Mouse (Mus musculus) hindbrain, embryonic 14.5 days (tissue): ENCODE measurements around the gene Slc22a6. TPM values are rescaled to one million over a fixed set of nuclear protein-coding genes. Genes with fewer than 3 reads are reported as not detected.

Experiments
- ATAC-seq: fragments of 200-750 bp; cut with Nextera tagmentation; 2 replicates; pipeline ENCODE4 v1.8.0; 2017; ENCODE audit warnings: moderate number of reproducible peaks, mild to moderate bottlenecking, moderate TSS enrichment, moderate library complexity; ENCODE audit not compliant: low FRiP score
- DNase-seq: peaks from one replicate; pipeline ENCODE4 v3.0.0-alpha.2; 2015; ENCODE audit warnings: low spot score
- H3K27ac ChIP-seq: fragments of 300-500 bp; sonication (generic); 2 replicates; pipeline ENCODE4 v1.5.1; 2014; ENCODE audit warnings: mild to moderate bottlenecking, moderate library complexity
- H3K27me3 ChIP-seq: fragments of 300-500 bp; sonication (generic); 2 replicates; pipeline ENCODE4 v1.6.1; 2014; ENCODE audit warnings: mild to moderate bottlenecking, low read length, mixed read lengths; ENCODE audit not compliant: control insufficient read depth, insufficient read depth
- H3K36me3 ChIP-seq: fragments of 300-500 bp; sonication (generic); replicated peaks from 2 replicates; pipeline ENCODE4 v1.6.1; 2014; ENCODE audit not compliant: control insufficient read depth, insufficient read depth
- H3K4me1 ChIP-seq: fragments of 300-500 bp; sonication (generic); replicated peaks from 2 replicates; pipeline ENCODE4 v1.6.1; 2014; ENCODE audit warnings: antibody characterized with exemption, low read length, mixed read lengths; ENCODE audit not compliant: control insufficient read depth, insufficient read depth
- H3K4me2 ChIP-seq: fragments of 300-500 bp; sonication (generic); replicated peaks from 2 replicates; pipeline ENCODE4 v1.6.1; 2014; ENCODE audit warnings: mild to moderate bottlenecking, moderate library complexity
- H3K4me3 ChIP-seq: fragments of 300-500 bp; sonication (generic); replicated peaks from 2 replicates; pipeline ENCODE4 v1.5.1; 2014; ENCODE audit warnings: mild to moderate bottlenecking, low read length
- H3K9ac ChIP-seq: fragments of 300-500 bp; sonication (generic); 2 replicates; pipeline ENCODE4 v1.6.1; 2014
- H3K9me3 ChIP-seq: fragments of 300-500 bp; sonication (generic); 2 replicates; pipeline ENCODE4 v1.6.1; 2016; ENCODE audit warnings: low read length; ENCODE audit not compliant: control insufficient read depth
- WGBS: fragments of 180-500 bp; shearing (Covaris S2); extraction: QIAGEN DNeasy Blood & Tissue Kit; methylation state at CpG from one replicate; pipeline ENCODE4 v1.1.7; 2014; 5-methylcytosine and 5-hydroxymethylcytosine counted together
- polyA plus RNA-seq: library from polyadenylated mRNA; unstranded; fragments of >200 nt; fragmentation: Nextera tagmentation; extraction: Ambion mirVana; gene quantifications from 2 replicates; pipeline ENCODE4 v1.2.1, GENCODE M21; 2014

The Slc22a6 gene
- polyA plus RNA-seq, 1 experiment from 2014 or later, result 3.7 TPM

DNA sequence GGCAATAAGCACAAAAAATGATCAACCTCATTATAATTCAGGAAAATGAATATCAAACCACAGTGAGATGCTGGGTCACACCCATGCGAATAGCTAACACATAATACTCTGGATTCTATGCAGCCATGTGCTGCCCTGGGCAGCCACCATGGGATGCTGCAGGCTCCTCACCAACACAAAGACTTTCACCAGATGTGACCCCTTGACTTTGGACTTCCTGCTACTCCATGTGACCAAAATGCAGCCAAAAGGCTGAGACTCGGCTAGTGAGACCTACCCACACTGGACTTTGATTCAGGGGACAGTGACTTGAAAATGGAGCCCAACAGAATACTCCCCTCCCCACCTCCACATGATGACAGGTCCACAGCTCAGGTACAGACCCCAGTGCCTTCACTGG lies 12.4 kb downstream of the Slc22a6 start:
- WGBS, result 82% methylated on average over 2 of the region's 2 CpGs
- ATAC-seq (no peak), DNase-seq (no peak)
- Histone ChIP-seq H3K27ac (no peak overlapping the region), H3K4me3 (no peak overlapping the region), H3K9me3 (no peaks in the 10 kb centered on the region), H3K36me3 (no peaks in the 10 kb centered on the region), H3K4me1 (no peaks in the 10 kb centered on the region), H3K27me3 (no peaks in the 10 kb centered on the region), H3K9ac (no peak overlapping the region), H3K4me2 (no peak overlapping the region)

DNA sequence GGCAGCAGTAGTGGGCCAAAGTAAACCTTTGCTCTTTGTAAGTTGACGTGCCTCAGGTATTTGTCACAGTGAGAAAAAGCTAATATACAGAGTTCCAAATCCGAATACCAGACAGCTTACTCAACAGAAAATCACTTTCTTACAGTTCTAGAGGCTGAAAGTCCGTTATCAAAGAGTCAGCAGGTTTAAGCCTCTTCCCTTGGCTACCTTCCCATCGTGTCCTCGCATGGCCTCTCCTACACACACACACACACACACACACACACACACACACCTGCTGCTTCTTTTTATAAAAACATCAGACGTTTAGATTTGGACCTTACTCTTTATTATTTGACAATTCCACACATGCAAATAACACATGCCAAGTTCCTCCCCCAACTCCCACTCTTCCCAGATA lies 13.0 kb downstream of the Slc22a6 start:
- no peaks in the 10 kb centered on the region for H3K4me1 ChIP-seq
- H3K9ac ChIP-seq, result no peak overlapping the region
- H3K27me3 ChIP-seq, result no peaks in the 10 kb centered on the region
- no peak for DNase-seq
- 78% methylated on average over 6 of the region's 6 CpGs for WGBS
- H3K4me3 ChIP-seq, result no peak overlapping the region
- no peaks in the 10 kb centered on the region for H3K9me3 ChIP-seq
- no peaks in the 10 kb centered on the region for H3K36me3 ChIP-seq
- H3K27ac ChIP-seq, result no peak overlapping the region
- H3K4me2 ChIP-seq, result no peak overlapping the region
- no peak for ATAC-seq

- DNase-seq, result no peak
- Histone ChIP-seq H3K4me1 (no peaks in the 10 kb centered on the region), H3K27ac (no peak overlapping the region), H3K4me2 (no peak overlapping the region), H3K27me3 (no peaks in the 10 kb centered on the region), H3K36me3 (no peaks in the 10 kb centered on the region), H3K9me3 (no peaks in the 10 kb centered on the region), H3K9ac (no peak overlapping the region), H3K4me3 (no peak overlapping the region)
- ATAC-seq, result no peak
- 89% methylated on average over 1 of the region's 1 CpGs for WGBS
Measured at GRCm38 (mm10) chr19:8632029-8632428, 14.2 kb downstream of the Slc22a6 start.

DNA sequence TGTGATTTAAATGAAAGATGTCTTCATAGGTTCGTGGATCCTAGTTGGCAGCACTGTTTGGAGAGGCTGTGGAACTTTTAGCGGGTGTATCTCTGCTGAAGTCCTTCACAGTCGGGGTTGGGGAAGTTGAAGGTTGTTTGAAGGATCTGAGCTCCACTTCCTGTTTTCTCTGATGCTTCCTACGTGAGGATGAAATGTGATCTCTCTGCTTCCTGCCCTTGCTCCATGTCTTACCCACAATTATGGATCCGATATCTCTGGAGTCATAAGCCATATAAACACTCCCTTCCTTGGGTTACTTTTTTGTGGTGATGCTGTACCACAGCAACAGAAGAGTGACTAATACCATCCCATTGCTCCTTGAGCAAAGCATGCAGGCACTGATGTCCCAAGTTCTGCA lies 24.2 kb downstream of the Slc22a6 start:
- Histone ChIP-seq H3K9ac (no peak overlapping the region), H3K9me3 (no peaks in the 10 kb centered on the region), H3K4me2 (no peak overlapping the region), H3K27ac (no peak overlapping the region), H3K36me3 (no peaks in the 10 kb centered on the region), H3K27me3 (no peaks in the 10 kb centered on the region), H3K4me3 (no peak overlapping the region), H3K4me1 (no peaks in the 10 kb centered on the region)
- no peak for DNase-seq
- WGBS, result 76% methylated on average over 5 of the region's 5 CpGs
- no peak for ATAC-seq

GRCm38 (mm10) chr19:8646393-8646792 lies 28.6 kb downstream of the Slc22a6 start:
- 74% methylated on average over 2 of the region's 2 CpGs for WGBS
- no peaks in the 10 kb centered on the region for H3K36me3 ChIP-seq
- no peak overlapping the region for H3K27ac ChIP-seq
- no peak for ATAC-seq
- H3K4me3 ChIP-seq, result no peak overlapping the region
- no peaks in the 10 kb centered on the region for H3K9me3 ChIP-seq
- DNase-seq, result no peak
- no peak overlapping the region for H3K9ac ChIP-seq
- H3K27me3 ChIP-seq, result no peaks in the 10 kb centered on the region
- no peak overlapping the region for H3K4me2 ChIP-seq
- H3K4me1 ChIP-seq, result no peaks in the 10 kb centered on the region

DNA sequence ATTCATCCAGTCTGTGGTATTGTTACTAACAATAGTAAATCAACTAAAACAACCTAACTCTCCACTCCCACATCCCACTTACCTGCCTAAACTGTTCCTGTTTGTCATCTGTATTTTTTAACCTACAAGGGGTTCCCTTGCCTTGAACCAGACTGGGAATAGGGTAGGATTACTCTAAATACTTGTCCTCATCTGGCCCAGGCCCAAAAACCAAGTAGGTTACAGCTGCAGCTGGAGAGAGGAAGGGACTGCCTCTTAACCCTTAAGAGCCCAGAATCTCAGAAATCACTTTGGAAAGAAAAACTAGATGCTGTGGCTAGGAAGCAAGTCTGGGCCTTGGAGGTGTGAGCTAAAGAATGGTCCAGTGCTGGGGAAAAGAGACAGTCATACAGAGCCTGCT lies 38.0 kb downstream of the Slc22a6 start:
- no peak overlapping the region for H3K4me2 ChIP-seq
- H3K36me3 ChIP-seq, result no peaks in the 10 kb centered on the region
- no peak overlapping the region for H3K9ac ChIP-seq
- ATAC-seq (no peak), DNase-seq (no peak)
- no peak overlapping the region for H3K27ac ChIP-seq
- H3K9me3 ChIP-seq, result no peaks in the 10 kb centered on the region
- no peaks in the 10 kb centered on the region for H3K27me3 ChIP-seq
- H3K4me3 ChIP-seq, result no peak overlapping the region
- H3K4me1 ChIP-seq, result no peaks in the 10 kb centered on the region

DNA sequence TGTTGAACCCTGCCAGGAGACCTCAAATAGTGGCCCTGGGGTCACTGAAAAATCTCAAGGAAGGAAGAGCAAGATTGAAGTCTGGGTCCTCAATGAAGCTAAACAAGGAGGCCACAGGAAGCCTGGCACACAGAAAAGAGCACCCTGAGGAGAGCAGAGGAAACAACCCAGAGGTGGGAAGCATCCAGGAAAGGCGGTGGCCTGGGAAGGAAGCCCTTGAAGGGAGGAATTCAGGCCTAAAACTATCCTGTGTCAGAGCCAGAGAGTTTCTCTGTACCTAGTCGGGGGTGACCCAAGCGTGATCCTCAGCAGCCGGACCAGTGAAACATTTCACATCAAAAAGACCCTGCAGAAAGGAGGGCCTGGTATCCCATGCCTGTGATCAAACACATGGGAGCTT lies 38.5 kb downstream of the Slc22a6 start:
- Histone ChIP-seq H3K4me1 (no peaks in the 10 kb centered on the region), H3K9me3 (no peaks in the 10 kb centered on the region), H3K27me3 (no peaks in the 10 kb centered on the region), H3K9ac (no peak overlapping the region), H3K27ac (no peak overlapping the region), H3K4me2 (no peak overlapping the region), H3K4me3 (no peak overlapping the region), H3K36me3 (no peaks in the 10 kb centered on the region)
- DNase-seq (no peak), ATAC-seq (no peak)
- WGBS, result 71% methylated on average over 4 of the region's 4 CpGs

GRCm38 (mm10) chr19:8661821-8662307 lies 44.0 kb downstream of the Slc22a6 start:
- Histone ChIP-seq H3K4me1 (no peaks in the 10 kb centered on the region), H3K27ac (0 out of 2 replicates have a peak overlapping the region, but pooled peaks have one; percentile 22), H3K36me3 (no peaks in the 10 kb centered on the region), H3K9ac (peak overlapping the region; percentile 60), H3K9me3 (no peaks in the 10 kb centered on the region), H3K4me3 (peak overlapping the region; percentile 36), H3K27me3 (no peaks in the 10 kb centered on the region), H3K4me2 (peak overlapping the region; percentile 68)
- ATAC-seq, result peak; percentile 75
- WGBS, result 2% methylated on average over 35 of the region's 35 CpGs
- DNase-seq, result peak; percentile 43

DNA sequence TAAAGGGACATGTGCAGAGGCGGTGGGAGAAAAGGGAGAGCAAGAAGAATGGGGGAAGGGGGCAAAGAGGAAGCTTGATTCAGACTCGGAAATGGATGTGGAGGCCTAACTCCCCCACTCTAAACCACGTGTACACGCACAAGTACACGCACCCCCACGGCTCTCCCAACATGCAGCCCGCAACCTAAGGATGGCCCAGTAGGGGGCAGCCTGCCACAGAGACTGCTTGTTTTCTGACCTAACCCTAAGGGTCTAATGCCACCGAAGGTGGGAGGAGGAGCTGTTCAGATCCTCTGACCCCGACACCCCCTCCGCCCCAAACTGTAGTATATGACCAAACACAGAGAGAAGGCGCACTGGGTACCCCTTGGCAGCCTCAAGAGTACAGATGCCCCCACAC lies 44.5 kb downstream of the Slc22a6 start:
- H3K4me1 ChIP-seq, result no peaks in the 10 kb centered on the region

DNA sequence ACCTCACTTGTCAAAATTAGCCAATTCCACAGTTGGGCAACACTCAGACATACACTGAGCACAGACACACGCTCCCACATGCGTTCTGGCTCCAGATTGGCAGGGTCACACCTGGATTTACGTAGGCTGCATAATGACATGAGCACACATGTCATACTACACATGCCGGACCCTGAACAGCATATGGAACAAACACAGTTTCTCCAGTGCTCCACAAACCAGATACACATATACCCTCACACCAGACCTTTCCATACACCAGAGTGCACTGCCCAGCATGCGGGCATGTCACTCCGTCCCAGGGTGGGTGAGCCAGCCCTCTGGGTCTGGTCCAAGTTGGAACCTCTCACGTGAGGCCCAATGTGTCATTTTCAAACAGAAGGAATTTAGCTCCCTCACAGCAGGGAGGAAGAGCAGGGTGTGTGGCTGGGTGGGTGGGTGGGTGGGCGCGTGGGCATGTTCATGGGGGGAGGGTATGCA lies 45.6 kb downstream of the Slc22a6 start, which contains the start of gene Chrm1:
TSS of gene Chrm1 (plus strand) at position 430 of the 480 bp plus-strand sequence.
- H3K9ac ChIP-seq, result no peak within 1 kb of the TSS
- ATAC-seq (no peak; the same call in 1 of the 2 replicates), DNase-seq (no peak)
- no peaks in the 10 kb centered on the region for H3K9me3 ChIP-seq
- H3K4me2 ChIP-seq, result peak within 1 kb of the TSS; percentile 68
- 74% methylated on average over 9 of the region's 9 CpGs for WGBS
- H3K27me3 ChIP-seq, result no peaks in the 10 kb centered on the region
- no peaks in the 10 kb centered on the region for H3K4me1 ChIP-seq
- no peaks in the 10 kb centered on the region for H3K36me3 ChIP-seq
- H3K27ac ChIP-seq, result no peak within 1 kb of the TSS
- peak within 1 kb of the TSS; percentile 36; the same call in 1 of the 2 replicates for H3K4me3 ChIP-seq

More for the DNA sequence above, 44.5 kb downstream of the Slc22a6 start:
- Histone ChIP-seq H3K36me3 (no peaks in the 10 kb centered on the region), H3K4me2 (peak overlapping the region; percentile 68), H3K27me3 (no peaks in the 10 kb centered on the region), H3K4me3 (peak overlapping the region; percentile 36), H3K9me3 (no peaks in the 10 kb centered on the region), H3K27ac (no peak overlapping the region), H3K9ac (peak overlapping the region; percentile 60)
- WGBS, result 1% methylated on average over 11 of the region's 11 CpGs
- DNase-seq (peak; percentile 72), ATAC-seq (peak; percentile 69)
